Mouse (Mus musculus): ENCODE results near the gene Stim2. TPM values are rescaled to one million over a fixed set of nuclear protein-coding genes. Genes with fewer than 3 reads are reported as not detected.

Gene Stim2
- polyA plus RNA-seq, 1 experiment from 2014 or later: 16.8 TPM

DNA sequence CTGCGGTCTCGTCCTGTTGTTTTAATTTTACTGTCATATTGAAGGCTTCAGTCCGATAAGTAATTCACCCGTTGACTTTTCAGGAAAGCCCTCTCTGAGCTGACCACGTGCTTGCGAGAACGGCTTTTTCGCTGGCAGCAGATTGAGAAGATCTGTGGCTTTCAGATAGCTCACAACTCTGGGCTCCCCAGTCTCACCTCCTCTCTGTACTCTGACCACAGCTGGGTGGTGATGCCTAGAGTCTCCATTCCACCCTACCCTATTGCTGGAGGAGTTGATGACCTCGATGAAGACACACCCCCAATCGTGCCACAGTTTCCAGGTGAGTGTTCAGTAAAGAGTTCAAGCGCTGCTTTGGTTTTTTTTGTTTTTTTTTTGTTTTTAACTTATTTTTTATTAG, 112.5 kb downstream of the Stim2 start:
- no peaks in the 10 kb centered on the region for H3K9me3 ChIP-seq
- WGBS: 96% methylated on average over 11 of the region's 11 CpGs
- no peak overlapping the region for H3K9ac ChIP-seq (replicated peaks)
- H3K4me3 ChIP-seq (replicated peaks): no peak overlapping the region
- H3K36me3 ChIP-seq: peaks cover 12% of the 10 kb centered on the region; the same call in 1 of the 2 replicates
- no peak for ATAC-seq (ENCODE audit: insufficient number of reproducible peaks, insufficient read depth, low FRiP score, low TSS enrichment, low read depth)
- no peaks in the 10 kb centered on the region for H3K4me1 ChIP-seq (replicated peaks)
- H3K27me3 ChIP-seq: no peaks in the 10 kb centered on the region
- no peak overlapping the region for H3K27ac ChIP-seq
- no peak overlapping the region for H3K4me2 ChIP-seq

DNA sequence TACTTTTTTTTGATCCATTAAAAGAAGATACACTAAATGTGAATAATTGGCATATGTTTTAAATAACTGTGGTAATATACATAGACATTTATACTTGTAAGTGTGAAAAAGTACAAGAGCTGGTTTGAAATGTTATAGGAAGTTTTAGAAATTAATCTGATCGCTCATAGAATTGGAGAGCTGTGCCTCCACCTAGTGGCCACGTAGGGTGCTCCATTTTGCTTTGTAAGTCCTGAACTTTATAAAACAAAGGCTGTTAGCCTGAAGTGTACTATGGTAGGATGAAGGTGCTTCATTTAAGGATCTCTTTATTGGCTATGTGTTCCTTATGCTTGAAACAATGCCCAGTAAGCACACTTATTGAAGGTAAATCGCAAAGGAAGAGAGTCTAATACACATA, 115.0 kb downstream of the Stim2 start:
- WGBS: 31% methylated on average over 3 of the region's 3 CpGs

DNA sequence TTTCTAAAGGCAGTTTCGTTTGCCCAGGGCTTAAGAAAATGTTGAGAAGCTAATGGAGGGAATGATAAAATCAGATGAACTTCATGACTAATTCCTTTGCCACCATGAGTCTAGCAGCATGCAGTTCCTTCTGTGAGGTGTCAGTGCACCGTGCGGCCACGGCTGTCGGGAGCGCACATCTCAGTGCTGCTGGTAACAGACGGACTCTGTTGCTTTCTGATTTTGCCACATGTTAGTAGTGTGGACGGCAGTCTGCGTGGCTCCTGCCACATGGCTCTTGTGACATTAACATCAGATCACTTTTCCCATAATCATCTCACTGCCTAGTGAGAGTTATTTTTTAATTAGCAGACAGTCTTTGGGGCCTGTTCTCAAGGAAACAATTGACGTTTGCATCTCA, 118.2 kb downstream of the Stim2 start:
- H3K9ac ChIP-seq (replicated peaks): no peak overlapping the region
- H3K27ac ChIP-seq: no peak overlapping the region
- H3K4me3 ChIP-seq (replicated peaks): no peak overlapping the region
- H3K4me1 ChIP-seq (replicated peaks): no peaks in the 10 kb centered on the region
- no peaks in the 10 kb centered on the region for H3K27me3 ChIP-seq
- H3K36me3 ChIP-seq: peaks cover 13% of the 10 kb centered on the region
- no peak overlapping the region for H3K4me2 ChIP-seq
- no peak for ATAC-seq (ENCODE audit: insufficient number of reproducible peaks, insufficient read depth, low FRiP score, low TSS enrichment, low read depth)
- WGBS: 83% methylated on average over 10 of the region's 10 CpGs
- no peaks in the 10 kb centered on the region for H3K9me3 ChIP-seq

More for the DNA sequence above, 115.0 kb downstream of the Stim2 start:
- Histone ChIP-seq H3K9ac (replicated peaks) (no peak overlapping the region), H3K4me1 (replicated peaks) (no peaks in the 10 kb centered on the region), H3K4me2 (no peak overlapping the region), H3K27ac (no peak overlapping the region), H3K36me3 (peaks cover 13% of the 10 kb centered on the region), H3K9me3 (no peaks in the 10 kb centered on the region), H3K27me3 (no peaks in the 10 kb centered on the region), H3K4me3 (replicated peaks) (no peak overlapping the region)
- no peak for ATAC-seq (ENCODE audit: insufficient number of reproducible peaks, insufficient read depth, low FRiP score, low TSS enrichment, low read depth)

DNA sequence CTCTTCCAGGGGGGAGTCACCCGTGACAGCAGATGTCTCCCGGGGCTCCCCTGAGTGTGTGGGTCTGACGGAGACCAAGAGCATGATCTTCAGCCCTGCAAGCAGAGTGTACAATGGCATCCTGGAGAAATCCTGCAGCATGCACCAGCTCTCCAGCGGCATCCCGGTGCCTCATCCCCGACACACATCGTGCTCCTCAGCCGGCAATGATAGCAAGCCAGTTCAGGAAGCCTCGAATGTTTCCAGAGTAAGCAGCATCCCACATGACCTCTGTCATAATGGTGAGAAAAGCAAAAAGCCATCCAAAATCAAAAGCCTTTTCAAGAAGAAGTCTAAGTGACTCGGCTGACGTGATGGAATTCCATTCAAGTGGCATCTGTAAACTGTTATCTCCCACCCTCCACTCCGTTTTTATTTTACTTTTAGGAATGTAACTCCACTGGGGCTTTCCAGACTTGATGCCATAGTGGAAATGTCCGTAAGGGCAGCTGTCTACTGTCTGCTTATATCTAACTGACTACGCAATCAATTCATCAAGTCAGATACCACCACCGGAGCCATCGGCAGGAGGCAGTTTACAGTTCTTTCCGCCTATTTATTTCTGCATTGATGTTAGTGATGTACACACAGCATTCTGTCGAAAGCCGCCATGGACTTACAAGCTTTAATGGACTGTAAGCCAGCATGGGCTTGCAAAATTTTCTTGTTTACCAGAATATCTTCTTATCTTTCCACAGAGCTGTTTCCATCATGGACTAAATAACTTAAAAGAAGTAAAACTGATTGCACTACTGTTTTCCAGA, 120.3 kb downstream of the Stim2 start:
- Histone ChIP-seq H3K9ac (replicated peaks) (no peak overlapping the region), H3K4me3 (replicated peaks) (no peak overlapping the region), H3K27me3 (no peaks in the 10 kb centered on the region), H3K27ac (no peak overlapping the region), H3K4me1 (replicated peaks) (no peaks in the 10 kb centered on the region), H3K36me3 (peaks cover 13% of the 10 kb centered on the region), H3K9me3 (no peaks in the 10 kb centered on the region), H3K4me2 (no peak overlapping the region)
- ATAC-seq (ENCODE audit: insufficient number of reproducible peaks, insufficient read depth, low FRiP score, low TSS enrichment, low read depth): no peak
- WGBS: 88% methylated on average over 19 of the region's 19 CpGs

DNA sequence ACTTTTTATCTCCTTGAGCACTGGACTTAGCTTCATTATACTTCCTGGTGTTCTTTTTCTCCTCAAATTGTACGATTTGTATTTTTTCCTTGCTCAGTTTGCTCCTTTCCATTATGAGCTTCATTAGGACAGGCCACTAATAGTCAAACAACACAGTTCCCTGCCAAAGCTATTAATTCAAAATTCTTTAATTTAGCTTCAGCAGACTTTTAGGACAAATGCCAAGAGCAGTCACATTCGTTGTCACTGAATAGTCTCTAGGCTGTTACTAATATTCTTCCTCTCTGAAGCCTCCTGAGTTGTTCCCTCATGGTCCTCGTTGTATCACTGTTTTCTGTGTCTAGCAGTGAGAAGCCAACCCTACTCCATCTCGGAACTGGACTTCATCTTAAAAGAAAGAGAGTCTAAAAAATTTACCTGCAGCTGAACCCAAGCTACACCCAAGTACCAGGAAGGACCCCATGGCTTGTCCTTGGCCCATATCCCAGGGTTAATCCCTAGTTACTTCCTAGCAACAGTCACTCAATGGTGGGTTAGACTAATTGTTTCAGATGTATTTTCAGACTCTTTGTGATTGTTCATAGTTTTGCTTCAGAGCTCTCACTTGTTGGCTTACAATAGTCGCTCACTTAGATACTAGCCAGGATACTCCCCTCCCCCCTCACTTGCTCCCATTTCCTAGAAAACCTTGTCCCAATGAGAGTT, 149.9 kb downstream of the Stim2 start:
- no peak overlapping the region for H3K4me2 ChIP-seq
- H3K36me3 ChIP-seq: no peaks in the 10 kb centered on the region
- 0 out of 2 replicates have a peak, but pooled peaks cover under 1% of the 10 kb centered on the region for H3K27me3 ChIP-seq
- no peak for ATAC-seq (ENCODE audit: insufficient number of reproducible peaks, insufficient read depth, low FRiP score, low TSS enrichment, low read depth)
- H3K9ac ChIP-seq (replicated peaks): no peak overlapping the region
- WGBS: 83% methylated on average over 5 of the region's 5 CpGs
- no peaks in the 10 kb centered on the region for H3K4me1 ChIP-seq (replicated peaks)
- H3K27ac ChIP-seq: no peak overlapping the region
- H3K4me3 ChIP-seq (replicated peaks): no peak overlapping the region
- H3K9me3 ChIP-seq: no peaks in the 10 kb centered on the region

DNA sequence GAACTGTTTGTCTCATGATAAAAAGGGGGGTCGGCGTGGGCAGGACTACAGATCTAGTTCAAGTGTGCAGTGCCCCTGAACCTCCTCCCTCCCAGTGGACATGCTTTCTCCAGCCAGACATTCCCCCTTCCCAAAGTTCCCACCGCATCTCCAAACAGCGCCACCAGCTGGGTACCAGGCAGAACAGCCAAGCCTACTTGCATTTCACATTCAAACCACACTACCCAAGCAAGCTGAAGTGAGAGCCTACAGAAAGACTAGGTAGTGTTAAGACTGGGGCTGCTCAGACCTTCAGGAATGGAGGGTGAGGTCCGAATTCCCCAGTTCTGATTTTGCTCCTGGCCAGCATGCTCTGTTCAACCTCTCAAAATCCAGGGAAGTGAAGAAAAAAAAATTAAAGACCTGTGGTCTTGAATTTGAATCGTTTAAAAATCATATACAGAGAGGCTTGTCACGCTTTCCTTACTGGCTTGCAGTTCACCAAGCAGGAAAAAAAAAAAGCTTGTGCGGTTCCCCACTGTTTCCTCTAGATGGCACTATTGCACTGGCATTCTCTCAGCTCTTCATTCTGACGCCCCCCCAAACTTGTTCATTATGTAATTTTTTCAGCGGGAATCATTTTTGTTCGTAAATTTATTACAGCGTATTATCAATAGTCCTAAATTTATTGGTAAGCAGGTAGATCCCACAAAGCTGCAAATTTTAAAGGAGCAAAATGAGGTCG, 156.4 kb downstream of the Stim2 start:
- Histone ChIP-seq H3K4me2 (peak overlapping the region; percentile 39), H3K4me3 (replicated peaks) (no peak overlapping the region)
- ATAC-seq (ENCODE audit: insufficient number of reproducible peaks, insufficient read depth, low FRiP score, low TSS enrichment, low read depth): no peak

DNA sequence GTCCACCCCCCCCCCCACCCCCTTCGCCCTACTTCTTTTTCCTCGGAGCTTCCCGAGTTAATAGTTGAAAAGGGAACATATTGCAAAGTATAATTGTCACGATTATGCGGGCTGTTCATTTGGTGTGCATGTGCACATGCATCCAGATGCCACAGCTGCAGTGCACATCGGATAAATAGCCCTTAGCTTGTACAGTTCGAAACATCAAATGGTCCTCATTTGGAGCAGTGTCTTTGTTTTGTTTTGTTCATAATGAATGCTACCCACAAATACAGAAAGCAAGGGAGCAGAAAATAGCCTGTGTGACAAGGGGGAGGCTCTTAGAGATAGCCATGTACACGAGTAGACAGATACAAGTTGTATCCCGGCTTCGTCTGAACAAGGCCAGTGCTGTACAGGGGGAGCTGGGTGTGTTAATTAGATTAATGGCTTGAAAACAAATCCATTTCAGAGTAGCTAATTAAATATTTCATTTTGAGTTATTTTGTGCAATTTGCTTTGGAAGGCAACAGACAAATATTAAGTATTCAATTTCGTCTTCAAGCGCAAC, 157.0 kb downstream of the Stim2 start:
- Histone ChIP-seq H3K4me3 (replicated peaks) (no peak overlapping the region), H3K4me2 (peak overlapping the region; percentile 39), H3K4me1 (replicated peaks) (peaks cover 26% of the 10 kb centered on the region), H3K36me3 (no peaks in the 10 kb centered on the region), H3K9me3 (no peaks in the 10 kb centered on the region), H3K9ac (replicated peaks) (no peak overlapping the region), H3K27me3 (peaks cover 23% of the 10 kb centered on the region), H3K27ac (no peak overlapping the region)
- no peak for ATAC-seq (ENCODE audit: insufficient number of reproducible peaks, insufficient read depth, low FRiP score, low TSS enrichment, low read depth)
- WGBS: 67% methylated on average over 12 of the region's 12 CpGs

More for the DNA sequence above, 156.4 kb downstream of the Stim2 start:
- Histone ChIP-seq H3K27ac (no peak overlapping the region), H3K4me1 (replicated peaks) (peaks cover 26% of the 10 kb centered on the region), H3K27me3 (peaks cover 23% of the 10 kb centered on the region), H3K9ac (replicated peaks) (no peak overlapping the region), H3K9me3 (no peaks in the 10 kb centered on the region), H3K36me3 (no peaks in the 10 kb centered on the region)
- 22% methylated on average over 13 of the region's 13 CpGs for WGBS

DNA sequence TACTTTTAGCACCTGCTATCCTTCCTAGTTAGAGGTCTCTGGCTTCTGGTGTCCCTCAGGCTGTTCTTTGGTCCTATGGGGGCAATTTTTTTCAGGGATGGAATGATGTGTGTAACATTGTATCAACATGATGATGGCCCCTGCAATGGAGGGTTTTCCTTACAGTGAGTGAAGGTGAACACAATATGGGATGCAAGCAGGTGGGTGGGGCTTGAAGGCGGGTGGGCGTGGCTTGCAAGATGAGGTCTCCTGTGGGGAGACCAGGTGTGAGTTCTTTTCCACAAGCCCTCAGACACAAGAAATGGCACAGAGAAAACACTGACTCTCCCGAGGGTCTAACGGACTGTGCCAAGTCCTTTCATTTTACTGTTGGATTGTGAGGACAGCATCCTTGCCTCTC, 157.6 kb downstream of the Stim2 start:
- Histone ChIP-seq H3K36me3 (no peaks in the 10 kb centered on the region), H3K9me3 (no peaks in the 10 kb centered on the region), H3K4me2 (no peak overlapping the region), H3K4me3 (replicated peaks) (no peak overlapping the region), H3K27me3 (peaks cover 25% of the 10 kb centered on the region), H3K4me1 (replicated peaks) (peaks cover 26% of the 10 kb centered on the region), H3K9ac (replicated peaks) (no peak overlapping the region), H3K27ac (no peak overlapping the region)
- 73% methylated on average over 4 of the region's 4 CpGs for WGBS
- ATAC-seq (ENCODE audit: insufficient number of reproducible peaks, insufficient read depth, low FRiP score, low TSS enrichment, low read depth): no peak

DNA sequence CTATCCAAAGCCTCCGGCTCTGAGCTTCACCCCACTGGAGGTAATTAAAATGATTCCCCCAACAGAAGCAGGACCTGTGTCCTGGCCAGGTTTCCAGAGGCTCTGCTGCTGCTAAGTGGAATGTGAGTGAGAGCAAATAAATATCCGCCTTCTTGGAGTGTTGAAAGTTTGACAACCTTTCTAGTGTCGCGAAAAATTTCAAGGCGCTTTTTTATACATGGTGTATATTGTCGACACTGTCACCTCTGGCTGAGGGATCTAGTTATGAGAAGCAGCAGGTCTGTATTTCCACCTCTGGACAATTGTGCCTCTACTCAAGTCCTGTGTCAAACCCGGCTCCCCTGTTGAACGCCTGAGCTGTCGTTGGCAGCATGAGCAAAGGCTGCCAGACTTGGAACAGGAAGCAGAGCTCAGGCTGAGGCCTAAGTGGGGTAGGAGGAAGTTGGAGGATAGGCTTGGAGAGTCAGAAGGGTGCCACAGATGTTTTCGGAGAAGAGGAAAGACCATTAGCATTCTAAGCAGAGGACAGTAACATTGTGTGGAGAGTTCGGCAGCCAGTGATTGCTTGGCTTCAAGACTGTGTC, 158.7 kb downstream of the Stim2 start:
- Histone ChIP-seq H3K4me2 (no peak overlapping the region), H3K9me3 (no peaks in the 10 kb centered on the region), H3K36me3 (no peaks in the 10 kb centered on the region), H3K4me1 (replicated peaks) (peaks cover 26% of the 10 kb centered on the region), H3K4me3 (replicated peaks) (no peak overlapping the region), H3K27ac (no peak overlapping the region), H3K27me3 (peaks cover 35% of the 10 kb centered on the region), H3K9ac (replicated peaks) (no peak overlapping the region)
- ATAC-seq (ENCODE audit: insufficient number of reproducible peaks, insufficient read depth, low FRiP score, low TSS enrichment, low read depth): no peak
- WGBS: 46% methylated on average over 11 of the region's 11 CpGs

DNA sequence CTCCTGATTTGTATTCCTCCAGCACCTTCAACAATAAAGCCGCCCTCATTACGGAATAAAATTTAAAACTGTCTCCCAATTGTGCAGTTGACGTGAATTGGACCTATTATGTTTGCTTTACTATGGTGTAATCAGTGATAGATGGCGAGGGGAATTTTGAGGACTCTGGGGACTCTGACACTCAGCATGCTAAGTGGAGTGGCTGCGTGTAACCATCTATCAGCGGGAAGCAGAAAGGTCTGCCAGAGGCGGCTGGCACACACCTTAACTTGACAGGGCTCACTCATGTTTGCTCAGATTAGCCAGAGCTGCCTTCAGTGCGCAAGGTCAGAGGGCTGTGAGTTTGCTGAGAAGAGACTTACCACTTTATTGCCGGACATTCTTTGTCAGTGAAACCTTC, 159.9 kb downstream of the Stim2 start:
- 0 out of 2 replicates have a peak overlapping the region, but pooled peaks have one; percentile 8 for H3K9ac ChIP-seq (replicated peaks)
- H3K4me3 ChIP-seq (replicated peaks): no peak overlapping the region
- no peak for ATAC-seq (ENCODE audit: insufficient number of reproducible peaks, insufficient read depth, low FRiP score, low TSS enrichment, low read depth)
- H3K4me1 ChIP-seq (replicated peaks): peaks cover 26% of the 10 kb centered on the region
- 39% methylated on average over 9 of the region's 9 CpGs for WGBS
- no peaks in the 10 kb centered on the region for H3K36me3 ChIP-seq
- no peak overlapping the region for H3K4me2 ChIP-seq
- H3K27ac ChIP-seq: no peak overlapping the region
- H3K27me3 ChIP-seq: peaks cover 36% of the 10 kb centered on the region
- H3K9me3 ChIP-seq: no peaks in the 10 kb centered on the region

All from limb, embryonic 12.5 days (tissue).